Mouse (Mus musculus) splenic B cell, adult 2 months (primary cell): Measurements from ENCODE around the gene Smim6.
A peak's percentile ranks its signal among the peaks of the same experiment; 100 is the strongest.

Source experiments
- DNase-seq: peaks from one replicate; pipeline ENCODE4 v3.0.0-alpha.2; 2011; ENCODE audit warnings: low read depth, low spot score
- H3K27me3 ChIP-seq: 2 replicates; pipeline ENCODE4 v1.6.1; 2012; ENCODE audit warnings: mild to moderate bottlenecking, low read length, moderate library complexity, mixed read lengths; ENCODE audit not compliant: control insufficient read depth, poor library complexity, insufficient read depth, severe bottlenecking
- H3K36me3 ChIP-seq: 2 replicates; pipeline ENCODE4 v1.6.1; 2012; ENCODE audit warnings: mild to moderate bottlenecking, low read length, moderate library complexity, mixed read lengths; ENCODE audit not compliant: control insufficient read depth, poor library complexity, insufficient read depth, severe bottlenecking

The Smim6 gene

DNA sequence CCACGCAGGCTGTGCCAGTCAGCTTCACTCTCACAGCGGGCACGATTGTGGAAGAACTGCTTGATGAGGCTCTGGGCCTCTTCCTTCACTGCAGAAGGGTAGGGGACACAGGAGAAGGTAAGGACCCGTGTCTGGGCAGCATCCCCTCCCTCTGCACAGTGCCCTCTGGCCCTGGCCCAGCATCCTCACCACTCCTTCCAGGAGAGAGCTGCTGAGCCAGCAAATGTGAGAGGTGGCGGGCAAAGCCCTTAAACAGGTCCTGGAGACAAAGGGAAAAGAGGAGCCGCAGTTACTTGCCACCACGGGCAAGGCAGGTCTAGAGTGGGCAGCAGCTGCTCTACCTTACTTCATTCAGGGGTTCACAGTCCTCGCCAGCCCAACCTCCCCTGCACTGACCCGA is 18.7 kb upstream of the Smim6 start:
- DNase-seq, result no peak
- peaks cover 5% of the 10 kb centered on the region for H3K36me3 ChIP-seq
- H3K27me3 ChIP-seq, result no peaks in the 10 kb centered on the region

DNA sequence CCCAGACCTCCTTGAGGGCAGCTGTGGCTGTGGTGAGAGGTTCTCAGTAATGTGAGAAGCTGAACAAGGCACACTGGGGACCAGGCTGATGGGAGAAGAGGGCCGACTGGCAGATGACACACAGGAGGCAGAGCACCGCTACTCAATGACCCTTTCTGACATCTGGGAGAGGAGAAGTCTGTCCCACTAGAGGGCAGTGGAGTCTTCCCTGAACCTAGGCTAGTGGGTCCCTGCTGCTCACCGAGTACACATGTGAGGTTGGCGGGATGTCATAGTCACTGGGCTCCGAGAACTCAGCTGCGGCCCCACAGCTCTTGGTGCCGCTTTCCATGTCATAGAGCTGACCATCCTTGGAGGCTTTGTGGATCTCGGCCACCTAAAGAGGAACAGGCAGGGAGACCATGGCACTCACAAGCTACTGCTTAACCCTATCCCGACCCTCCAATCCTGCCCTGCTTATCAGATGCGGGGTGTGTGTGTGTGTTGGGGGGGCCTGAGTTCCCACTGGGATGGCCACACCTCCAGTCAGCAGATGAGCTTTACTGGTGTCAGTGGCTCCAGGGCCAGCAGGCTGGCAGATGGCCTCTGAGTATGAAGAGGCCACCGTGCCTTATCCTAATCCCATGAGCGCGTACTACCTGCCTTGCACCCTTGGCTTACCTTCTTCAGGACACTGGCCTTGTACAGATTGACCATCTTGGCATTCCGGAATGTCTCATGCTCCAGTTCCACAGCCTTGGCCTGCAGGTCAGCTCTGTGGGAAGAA is 16.9 kb upstream of the Smim6 start:
- H3K27me3 ChIP-seq, result no peaks in the 10 kb centered on the region
- peaks cover 5% of the 10 kb centered on the region for H3K36me3 ChIP-seq
- peak; percentile 33 for DNase-seq

DNA sequence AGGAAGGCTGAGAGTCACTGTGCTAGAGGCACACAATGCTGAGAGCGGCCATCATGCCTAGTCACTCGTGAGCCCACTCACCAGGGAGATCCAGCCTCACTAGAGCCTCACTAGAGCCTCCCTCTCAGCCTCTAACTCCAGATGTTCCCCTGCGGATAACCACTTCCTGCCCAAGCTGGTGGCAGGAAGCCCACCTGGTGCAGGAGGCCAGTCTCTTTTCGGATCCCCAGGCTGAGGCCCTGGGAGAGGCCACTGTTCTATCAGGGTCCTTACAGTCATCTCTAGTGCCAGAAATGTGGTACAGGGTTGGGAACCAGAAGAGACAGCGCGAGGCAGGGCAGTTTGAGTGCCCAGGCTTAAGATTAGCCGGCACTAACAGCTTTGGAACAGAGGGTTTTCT is 13.4 kb upstream of the Smim6 start:
- Histone ChIP-seq H3K36me3 (peaks cover 7% of the 10 kb centered on the region), H3K27me3 (no peaks in the 10 kb centered on the region)
- peak; percentile 34 for DNase-seq

DNA sequence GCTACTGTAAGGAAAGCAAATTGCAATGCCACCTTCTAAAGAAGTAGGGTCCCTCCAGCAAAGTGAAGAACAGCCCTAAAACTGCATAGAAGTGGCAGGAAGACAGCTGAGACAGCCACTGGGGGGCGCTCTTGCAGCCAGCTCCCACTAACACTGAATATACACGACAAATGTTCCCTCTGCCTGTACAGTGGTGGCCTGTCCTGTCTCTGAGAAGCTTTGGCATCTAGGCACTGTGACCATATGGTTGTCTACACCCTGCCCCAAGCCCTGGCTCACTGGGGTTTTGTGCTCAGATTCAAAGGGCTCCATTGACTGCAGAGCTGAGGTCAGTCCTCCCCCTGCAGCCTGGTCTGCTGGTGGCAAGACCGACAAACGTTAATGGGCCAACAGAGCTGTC is 12.9 kb upstream of the Smim6 start:
- no peaks in the 10 kb centered on the region for H3K27me3 ChIP-seq
- peaks cover 7% of the 10 kb centered on the region for H3K36me3 ChIP-seq
- DNase-seq, result peak; percentile 75

GRCm38 (mm10) chr11:115899486-115900266 is 12.1 kb upstream of the Smim6 start, which contains the start of gene Smim5:
Gene Smim5 (plus strand): TSS chr11:115899966.
- Histone ChIP-seq H3K27me3 (no peaks in the 10 kb centered on the region), H3K36me3 (peaks cover 4% of the 10 kb centered on the region)
- DNase-seq, result no peak

GRCm38 (mm10) chr11:115900561-115901337 is 11.1 kb upstream of the Smim6 start:
- peaks cover 2% of the 10 kb centered on the region for H3K36me3 ChIP-seq
- DNase-seq, result no peak

GRCm38 (mm10) chr11:115901338-115902161 is 10.3 kb upstream of the Smim6 start:
- H3K27me3 ChIP-seq, result no peaks in the 10 kb centered on the region
- peaks cover 2% of the 10 kb centered on the region; the same call in 1 of the 2 replicates for H3K36me3 ChIP-seq
- DNase-seq, result no peak

More at GRCm38 (mm10) chr11:115900561-115901337, 11.1 kb upstream of the Smim6 start:
- no peaks in the 10 kb centered on the region for H3K27me3 ChIP-seq

GRCm38 (mm10) chr11:115902177-115902576 is 9.6 kb upstream of the Smim6 start:
- no peak for DNase-seq
- Histone ChIP-seq H3K27me3 (no peaks in the 10 kb centered on the region), H3K36me3 (peaks cover 2% of the 10 kb centered on the region; the same call in 1 of the 2 replicates)

- H3K36me3 ChIP-seq, result peaks cover 2% of the 10 kb centered on the region; the same call in 1 of the 2 replicates
- no peaks in the 10 kb centered on the region for H3K27me3 ChIP-seq
- DNase-seq, result peak; percentile 62
Measured at GRCm38 (mm10) chr11:115902831-115903230, 9.0 kb upstream of the Smim6 start.

- DNase-seq, result no peak
- Histone ChIP-seq H3K36me3 (peaks cover 2% of the 10 kb centered on the region; the same call in 1 of the 2 replicates), H3K27me3 (no peaks in the 10 kb centered on the region)
Measured at GRCm38 (mm10) chr11:115903384-115904230, 8.2 kb upstream of the Smim6 start.

- H3K27me3 ChIP-seq, result no peaks in the 10 kb centered on the region
- DNase-seq, result peak; percentile 44
- H3K36me3 ChIP-seq, result peaks cover 2% of the 10 kb centered on the region; the same call in 1 of the 2 replicates
Measured at GRCm38 (mm10) chr11:115904231-115904955, 7.4 kb upstream of the Smim6 start.

- Histone ChIP-seq H3K36me3 (peaks cover 2% of the 10 kb centered on the region; the same call in 1 of the 2 replicates), H3K27me3 (no peaks in the 10 kb centered on the region)
- DNase-seq, result peak; percentile 50
Measured at GRCm38 (mm10) chr11:115904956-115905790, 6.6 kb upstream of the Smim6 start.
